Mouse (Mus musculus) C2C12 (cell line): ENCODE results near the gene Psmg4. TPM values are rescaled to one million over a fixed set of nuclear protein-coding genes. Genes with fewer than 3 reads are reported as not detected.
A peak's percentile ranks its signal among the peaks of the same experiment; 100 is the strongest.

Source experiments
- H3K27me3 ChIP-seq: one replicate; pipeline ENCODE4 v1.6.1; 2011; ENCODE audit not compliant: control insufficient read depth, insufficient read depth, insufficient read length
- H3K36me3 ChIP-seq: one replicate; pipeline ENCODE4 v1.6.1; 2011; ENCODE audit not compliant: control insufficient read depth, insufficient read depth
- H3K4me3 ChIP-seq: one replicate; pipeline ENCODE4 v1.5.1; 2011; ENCODE audit warnings: mild to moderate bottlenecking, control low read depth; ENCODE audit not compliant: poor library complexity, insufficient read depth, severe bottlenecking
- H3K79me2 ChIP-seq: one replicate; pipeline ENCODE4 v1.6.1; 2011; ENCODE audit not compliant: control insufficient read depth, insufficient read depth
- H3K79me3 ChIP-seq: one replicate; pipeline ENCODE4 v1.6.1; 2011; ENCODE audit warnings: low read depth, control low read depth
- H3ac ChIP-seq: one replicate; pipeline ENCODE3; 2011; ENCODE audit warnings: low read depth; ENCODE audit not compliant: control insufficient read depth, insufficient read length
- CEBPB ChIP-seq: IDR thresholded peaks from one replicate; pipeline ENCODE4 v1.6.1; 2011; ENCODE audit warnings: low read depth, mild to moderate bottlenecking, control low read depth, moderate library complexity
- CTCF ChIP-seq: IDR thresholded peaks from one replicate; pipeline ENCODE4 v1.5.1; 2011; ENCODE audit not compliant: control insufficient read depth, insufficient read depth, insufficient read length
- FOSL1 ChIP-seq: IDR thresholded peaks from one replicate; pipeline ENCODE4 v1.8.0; 2011; ENCODE audit warnings: mild to moderate bottlenecking, low read length; ENCODE audit not compliant: poor library complexity, insufficient read depth, severe bottlenecking
- MAX ChIP-seq: IDR thresholded peaks from one replicate; pipeline ENCODE4 v1.6.1; 2011; ENCODE audit warnings: mild to moderate bottlenecking, control low read depth
- MYOD1 ChIP-seq: IDR thresholded peaks from one replicate; pipeline ENCODE4 v1.6.1; 2011; ENCODE audit warnings: low read depth; ENCODE audit not compliant: control insufficient read depth, insufficient read length
- MYOG ChIP-seq: IDR thresholded peaks from one replicate; pipeline ENCODE4 v1.6.1; 2011; ENCODE audit not compliant: control insufficient read depth, insufficient read length; ENCODE audit errors: extremely low read depth
- USF1 ChIP-seq: IDR thresholded peaks from one replicate; pipeline ENCODE4 v1.6.1; 2011; ENCODE audit warnings: low read depth, mild to moderate bottlenecking, control low read depth, moderate library complexity
- polyA plus RNA-seq: library from polyadenylated mRNA; unstranded; fragments of >200 nt; fragmentation: generic; extraction: Trizol; gene quantifications from one replicate; pipeline ENCODE4 v1.2.1, GENCODE M21; 2012; ENCODE audit warnings: missing spikeins

Psmg4 gene
- polyA plus RNA-seq, 1 experiment = 151 TPM

DNA sequence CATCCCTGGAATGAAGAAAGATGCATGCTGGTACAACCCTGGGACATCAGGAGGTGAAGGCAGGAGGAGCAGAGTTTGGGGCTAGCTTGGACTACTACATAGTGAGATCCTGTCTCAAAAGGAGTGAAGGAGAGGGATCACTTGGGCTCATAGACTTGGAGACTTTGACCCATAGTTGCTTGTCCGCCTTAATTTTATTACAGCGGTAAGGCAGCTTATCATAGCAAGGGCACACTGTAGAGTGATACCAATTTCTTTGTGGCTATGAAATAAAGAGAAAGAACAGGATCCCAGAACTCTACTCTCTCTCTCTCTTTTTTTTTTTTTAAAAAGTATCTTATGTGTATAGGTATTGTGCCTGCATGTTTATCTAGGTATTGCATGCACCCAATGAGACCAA lies 42.2 kb upstream of the Psmg4 start:
- Histone ChIP-seq H3K79me3 (no peaks in the 10 kb centered on the region), H3K27me3 (no peaks in the 10 kb centered on the region), H3K36me3 (peaks cover 5% of the 10 kb centered on the region), H3ac (no peak overlapping the region), H3K79me2 (no peaks in the 10 kb centered on the region), H3K4me3 (no peak overlapping the region)
- TF ChIP-seq MYOG = no peak
- TF ChIP-seq CEBPB = no peak
- TF ChIP-seq CTCF = no peak
- TF ChIP-seq MYOD1 = no peak
- TF ChIP-seq USF1 = no peak
- no peak for TF ChIP-seq MAX
- no peak for TF ChIP-seq FOSL1

DNA sequence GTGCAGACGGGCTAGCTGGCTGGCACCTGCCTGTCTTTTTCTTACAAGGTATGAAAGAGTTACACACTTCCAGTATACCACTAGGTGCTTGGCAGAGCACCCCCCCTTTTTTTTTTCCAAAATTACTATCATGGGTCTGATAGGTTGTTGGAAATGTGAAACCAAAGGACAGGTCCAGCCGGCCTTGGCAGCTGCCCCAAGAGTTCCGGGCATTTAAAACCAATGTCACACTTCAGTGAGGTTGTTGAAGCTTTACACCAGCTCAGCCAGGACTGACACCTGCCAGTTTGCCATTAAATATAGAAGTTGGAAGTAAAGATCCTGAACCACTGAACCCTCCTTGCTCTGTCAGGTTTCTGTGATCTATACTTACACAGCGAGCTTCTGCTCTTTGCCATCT lies 37.1 kb upstream of the Psmg4 start:
- peaks cover 27% of the 10 kb centered on the region for H3K36me3 ChIP-seq
- TF ChIP-seq USF1 (no peak), MAX (no peak), CTCF (no peak), FOSL1 (no peak), MYOD1 (no peak), CEBPB (no peak), MYOG (no peak)
- H3ac ChIP-seq = no peak overlapping the region
- no peaks in the 10 kb centered on the region for H3K27me3 ChIP-seq
- H3K79me3 ChIP-seq = peaks cover 11% of the 10 kb centered on the region
- H3K4me3 ChIP-seq = no peak overlapping the region
- peaks cover 22% of the 10 kb centered on the region for H3K79me2 ChIP-seq

DNA sequence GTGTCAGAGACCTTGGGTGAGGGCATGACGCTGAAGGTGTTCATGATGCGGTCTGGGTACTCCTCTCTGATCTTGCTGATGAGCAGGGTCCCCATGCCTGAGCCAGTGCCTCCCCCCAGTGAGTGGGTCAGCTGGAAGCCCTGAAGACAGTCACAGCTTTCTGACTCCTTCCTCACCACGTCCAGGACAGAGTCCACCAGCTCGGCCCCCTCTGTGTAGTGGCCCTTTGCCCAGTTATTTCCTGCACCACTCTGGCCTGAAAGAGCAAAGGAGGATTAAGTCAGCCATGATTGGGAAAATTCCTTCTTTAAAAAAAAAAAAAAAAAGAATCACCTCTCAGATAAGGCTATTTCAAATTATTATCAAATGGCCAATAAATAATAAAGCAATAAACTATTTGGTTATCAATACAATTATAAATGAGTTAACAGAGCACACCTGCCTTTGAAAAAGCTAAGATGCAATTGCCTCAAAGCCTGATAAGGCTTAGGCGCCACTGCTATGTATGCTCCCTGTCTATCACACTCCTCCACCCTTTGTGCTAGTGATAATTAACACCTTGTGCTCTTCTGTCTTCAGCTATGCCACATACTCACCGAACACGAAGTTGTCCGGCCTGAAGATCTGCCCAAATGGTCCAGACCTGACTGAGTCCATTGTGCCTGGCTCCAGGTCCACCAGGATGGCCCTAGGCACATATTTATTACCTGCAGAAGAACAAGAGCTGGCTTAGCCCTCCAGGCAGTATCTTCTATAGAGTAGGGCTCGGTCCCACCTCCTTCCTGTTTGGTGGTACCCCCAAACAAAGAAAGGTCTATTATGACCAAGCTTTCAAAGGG lies 34.3 kb upstream of the Psmg4 start:
- Histone ChIP-seq H3K79me3 (peaks cover 11% of the 10 kb centered on the region), H3K79me2 (peaks cover 22% of the 10 kb centered on the region), H3K36me3 (peaks cover 27% of the 10 kb centered on the region), H3ac (no peak overlapping the region), H3K27me3 (no peaks in the 10 kb centered on the region), H3K4me3 (no peak overlapping the region)
- TF ChIP-seq USF1 = no peak
- no peak for TF ChIP-seq FOSL1

DNA sequence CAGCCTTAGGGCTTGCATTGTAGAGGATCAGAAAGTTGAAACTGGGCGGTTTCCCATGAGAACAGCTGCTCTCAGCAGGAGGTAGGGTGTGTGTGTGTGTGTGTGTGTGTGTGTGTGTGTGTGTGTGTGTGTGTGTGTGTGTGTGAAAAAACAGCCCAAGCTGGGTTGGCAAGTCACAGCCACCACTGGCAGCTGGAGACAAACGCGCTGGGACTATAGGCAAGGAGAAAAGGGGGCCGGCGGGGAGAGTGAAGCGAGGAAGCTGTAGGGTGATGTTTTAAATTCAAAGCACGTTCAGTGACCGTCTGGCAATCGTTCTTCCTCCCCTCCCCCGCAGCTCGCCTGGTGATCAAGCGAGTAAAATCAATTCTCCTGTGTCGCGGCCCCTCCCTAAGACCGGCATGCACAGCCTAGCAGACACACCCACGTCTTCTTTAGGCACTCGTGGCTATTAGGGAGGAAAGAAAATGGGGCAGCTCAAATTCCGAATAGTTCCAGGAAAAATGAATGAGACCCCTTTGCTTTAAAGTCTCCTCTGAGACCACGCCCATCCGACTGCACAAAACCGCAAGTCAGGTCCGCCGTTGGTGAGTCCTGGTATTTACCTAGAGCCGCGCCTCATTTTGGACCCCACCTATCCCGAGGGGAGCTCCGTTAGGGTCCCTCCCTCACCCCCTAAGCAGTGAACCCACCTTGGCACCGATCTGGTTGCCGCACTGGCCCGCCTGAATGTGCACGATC lies 33.1 kb upstream of the Psmg4 start:
- peaks cover 22% of the 10 kb centered on the region for H3K79me2 ChIP-seq
- no peaks in the 10 kb centered on the region for H3K27me3 ChIP-seq
- H3K79me3 ChIP-seq = peaks cover 11% of the 10 kb centered on the region
- H3K36me3 ChIP-seq = peaks cover 22% of the 10 kb centered on the region
- TF ChIP-seq MAX (no peak), MYOD1 (peak; percentile 58)
- H3K4me3 ChIP-seq = peak overlapping the region; percentile 72
- peak overlapping the region; percentile 77 for H3ac ChIP-seq

DNA sequence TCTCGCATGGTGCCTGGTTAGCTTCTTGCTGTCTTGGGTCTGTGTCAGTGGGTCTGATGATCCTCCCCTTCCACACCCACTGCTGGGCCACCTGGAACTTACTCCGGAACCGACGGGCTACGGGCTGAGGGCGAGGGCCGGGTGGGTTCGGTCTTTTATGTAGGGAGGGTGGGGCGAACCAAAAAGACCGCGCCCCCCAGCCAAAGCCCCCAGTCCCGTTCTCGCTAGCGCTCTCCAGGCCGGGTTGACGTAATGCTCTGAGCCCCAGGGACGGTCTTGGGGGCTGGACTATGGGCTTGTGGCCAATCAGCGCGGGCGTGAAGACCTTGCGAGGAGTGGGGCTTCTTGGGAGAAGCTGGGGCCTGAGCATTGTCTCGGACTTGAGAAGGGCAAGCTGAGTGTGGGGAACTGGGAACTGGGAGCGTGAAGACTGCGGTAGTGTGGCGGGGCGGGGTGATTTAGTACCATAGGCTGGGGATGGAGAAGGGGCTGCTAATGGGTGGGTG lies 32.5 kb upstream of the Psmg4 start, which contains the start of gene Tubb2b:
Tubb2b (minus strand) TSS at position 241 of the 506 bp plus-strand sequence.
- Histone ChIP-seq H3K27me3 (no peaks in the 10 kb centered on the region), H3K79me3 (peaks cover 11% of the 10 kb centered on the region), H3K36me3 (peaks cover 22% of the 10 kb centered on the region), H3ac (peak within 1 kb of the TSS; percentile 77), H3K79me2 (peaks cover 22% of the 10 kb centered on the region), H3K4me3 (peak within 1 kb of the TSS; percentile 72)
- TF ChIP-seq USF1 (no peak), MAX (no peak), MYOG (no peak), CTCF (no peak), FOSL1 (no peak), MYOD1 (no peak), CEBPB (no peak)
